Mouse (Mus musculus) ES-E14 (cell line): ENCODE data around the gene Amacr. TPM values are rescaled to one million over a fixed set of nuclear protein-coding genes. Genes with fewer than 3 reads are reported as not detected.

Experiments
- DNase-seq: peaks from one replicate; pipeline ENCODE4 v3.0.0-alpha.2; 2013; ENCODE audit warnings: low read depth, low spot score
- H3K27ac ChIP-seq: 2 replicates; pipeline ENCODE4 v1.5.1; 2012; ENCODE audit warnings: low read depth, mild to moderate bottlenecking, low read length, moderate library complexity, mixed read lengths; ENCODE audit not compliant: poor library complexity, insufficient read depth, severe bottlenecking
- H3K36me3 ChIP-seq: 2 replicates; pipeline ENCODE4 v1.6.1; 2012; ENCODE audit warnings: mild to moderate bottlenecking, low read length, moderate library complexity, mixed read lengths; ENCODE audit not compliant: control insufficient read depth, poor library complexity, insufficient read depth, severe bottlenecking
- H3K4me1 ChIP-seq, 2 experiments: fragments of 150-350 bp in 1 of 2; sonication (generic) in 1 of 2; 2 replicates each; pipeline ENCODE4 v1.6.1; 2012; ENCODE audit warnings: low read length in 2 of 2, mild to moderate bottlenecking in 1 of 2, mixed read lengths in 1 of 2; ENCODE audit not compliant: control insufficient read depth in 2 of 2, insufficient read depth in 2 of 2, poor library complexity in 1 of 2
- H3K4me3 ChIP-seq, 2 experiments: fragments of 150-350 bp in 1 of 2; sonication (generic) in 1 of 2; 2 replicates each; pipeline ENCODE4 v1.5.1; 2012; ENCODE audit warnings: low read length in 2 of 2, low read depth in 1 of 2, mild to moderate bottlenecking in 1 of 2, mixed read lengths in 1 of 2; ENCODE audit not compliant: insufficient read depth in 1 of 2, poor library complexity in 1 of 2, severe bottlenecking in 1 of 2
- H3K9ac ChIP-seq: 2 replicates; pipeline ENCODE4 v1.6.1; 2012; ENCODE audit warnings: low read depth, mild to moderate bottlenecking, low read length, mixed read lengths; ENCODE audit not compliant: poor library complexity, insufficient read depth, severe bottlenecking
- H3K9me3 ChIP-seq: fragments of 150-350 bp; sonication (generic); 2 replicates; pipeline ENCODE4 v1.6.1; 2012; ENCODE audit warnings: low read depth, mild to moderate bottlenecking, low read length; ENCODE audit not compliant: control insufficient read depth, insufficient read depth
- CHD2 ChIP-seq: IDR thresholded peaks from 2 replicates; pipeline ENCODE4 v1.6.1; 2014; ENCODE audit warnings: mild to moderate bottlenecking, low read depth, low read length, inconsistent platforms
- HCFC1 ChIP-seq: IDR thresholded peaks from 2 replicates; pipeline ENCODE4 v1.6.1; 2012; ENCODE audit warnings: low read length, inconsistent platforms, borderline replicate concordance; ENCODE audit not compliant: insufficient read depth
- MAFK ChIP-seq: IDR thresholded peaks from 2 replicates; pipeline ENCODE4 v1.6.1; 2014; ENCODE audit warnings: mild to moderate bottlenecking, low read depth, low read length, inconsistent platforms; ENCODE audit not compliant: insufficient read depth
- ZC3H11A ChIP-seq: IDR thresholded peaks from 2 replicates; pipeline ENCODE4 v1.6.1; 2012; ENCODE audit warnings: low read depth, mild to moderate bottlenecking, inconsistent platforms, low read length, borderline replicate concordance
- ZNF384 ChIP-seq: IDR thresholded peaks from 2 replicates; pipeline ENCODE4 v1.6.1; 2012; ENCODE audit warnings: low read depth, low read length, inconsistent platforms
- in situ Hi-C, 2 experiments: fragments of 600-800 bp; cut with MboI; formaldehyde crosslinking; loops; one replicate each; pipeline ENCODE4 v1.15.1; 2025; ENCODE audit warnings: low sequenced_read_pairs in 2 of 2, inconsistent platforms in 1 of 2; ENCODE audit not compliant: unreplicated experiment in 2 of 2
- total RNA-seq: library from RNA; depleted of rRNA; stranded (reverse); fragments of 300-350 nt; gene quantifications from 2 replicates; pipeline ENCODE4 v1.2.3, GENCODE M21; 2012; rRNA removed

Gene Amacr
- total RNA-seq, 1 experiment: 9.7 TPM

DNA sequence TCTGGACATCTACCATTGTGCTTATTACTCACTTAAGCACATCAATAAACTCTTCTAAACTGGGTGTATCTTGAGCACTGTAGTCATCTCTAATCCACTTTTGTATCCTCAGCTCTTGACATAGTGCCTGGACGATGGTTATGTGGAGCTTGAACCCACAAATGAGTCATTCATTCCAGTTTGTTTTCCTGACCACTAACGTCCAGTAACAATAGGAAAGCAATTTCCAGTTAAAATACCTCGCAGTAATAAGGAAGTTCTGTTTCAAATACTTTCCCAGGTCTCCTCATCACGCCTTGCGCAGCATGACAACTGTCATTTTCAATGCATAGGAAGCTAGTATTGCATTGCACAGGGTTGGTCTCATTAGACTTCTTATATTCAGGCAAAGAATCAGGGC lies 61.3 kb downstream of the Amacr start:
- Histone ChIP-seq H3K9ac (no peak overlapping the region), H3K27ac (no peak overlapping the region), H3K36me3 (no peaks in the 10 kb centered on the region), H3K4me1 (no peaks in the 10 kb centered on the region), H3K4me3 (no peak overlapping the region), H3K9me3 (no peaks in the 10 kb centered on the region)
- in situ Hi-C loops: loop anchor here in 1 of 2 experiments (25.0 kb wide), 1 partner anchor 344 kb away; the partner anchor contains the start of gene Tars
- no peak for DNase-seq
- no peak for TF ChIP-seq ZNF384
- TF ChIP-seq ZC3H11A: no peak
- TF ChIP-seq CHD2: no peak
- no peak for TF ChIP-seq HCFC1
- no peak for TF ChIP-seq MAFK

Other genes with a start within 250 kb of the Amacr start
- 0.45 TPM in 1 of 2 replicates, not detected in the other for gene C1qtnf3, start 29.4 kb upstream of the Amacr start, total RNA-seq
- 0.13 TPM in 1 of 2 replicates, not detected in the other for gene Slc45a2, start 19.0 kb downstream of the Amacr start, total RNA-seq
- gene Rxfp3, start 56.2 kb downstream of the Amacr start, total RNA-seq: 0.13 and 0.16 TPM in 2 replicates
- 0.21 and 0.85 TPM in 2 replicates for gene Adamts12, start 83.0 kb downstream of the Amacr start, total RNA-seq